Mouse (Mus musculus) mouse trophoblast stem cell (cell line): ENCODE measurements around the gene Hivep3.

ENCODE experiments used
- in situ Hi-C, 2 experiments: fragments of 300-500 bp; cut with MseI, MboI; formaldehyde crosslinking; loops; 2 replicates in 1 of 2; 3 replicates in 1 of 2; pipeline ENCODE4 v1.15.1; 2025

Hivep3 gene

GRCm38 (mm10) chr4:120011788-120012187, 278.2 kb downstream of the Hivep3 start:
- in situ Hi-C loops: no loop called here

DNA sequence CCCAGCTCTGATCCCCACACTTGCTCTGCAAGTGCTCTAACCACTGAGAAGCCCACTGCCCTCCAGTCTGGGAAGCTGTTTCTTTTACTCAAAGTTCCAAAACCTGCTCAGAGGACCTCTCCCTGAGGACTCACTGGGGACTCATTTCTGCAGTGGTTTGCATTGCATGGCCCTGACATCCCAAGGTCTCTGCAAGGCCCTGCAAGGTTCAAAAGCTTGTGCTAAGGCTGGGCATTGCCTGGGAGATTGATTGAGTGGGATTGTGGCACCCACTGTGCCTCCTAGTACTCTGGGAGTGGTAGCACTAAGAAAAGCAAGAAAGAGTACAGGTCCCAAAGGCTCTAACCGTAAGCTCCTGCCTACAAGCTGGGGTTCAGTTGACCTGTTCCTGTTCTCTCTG, 279.3 kb downstream of the Hivep3 start:
- in situ Hi-C loops: no loop called here

- in situ Hi-C loops: no loop called here
Observed at GRCm38 (mm10) chr4:120018426-120018825, 284.8 kb downstream of the Hivep3 start.

DNA sequence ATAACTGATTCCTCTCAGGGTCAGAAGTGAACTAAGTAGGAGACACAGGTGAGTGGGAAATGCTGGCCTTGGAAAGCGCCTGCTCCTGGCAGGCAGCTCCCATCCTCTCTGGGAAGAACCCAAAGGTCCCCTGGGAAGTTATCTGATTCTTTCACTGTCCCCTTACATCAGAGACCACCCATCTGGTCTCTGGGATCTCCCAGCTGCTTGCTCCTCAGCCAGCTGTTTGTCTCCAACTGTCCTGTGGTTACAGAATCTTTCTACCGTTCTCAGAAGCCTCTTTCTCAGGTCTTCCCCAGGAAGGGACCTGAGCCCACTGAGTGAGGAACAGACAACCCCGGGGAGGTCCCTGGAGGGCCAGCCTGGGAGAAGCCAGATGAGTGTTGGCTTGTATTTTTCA, 288.8 kb downstream of the Hivep3 start:
- in situ Hi-C loops: no loop called here

DNA sequence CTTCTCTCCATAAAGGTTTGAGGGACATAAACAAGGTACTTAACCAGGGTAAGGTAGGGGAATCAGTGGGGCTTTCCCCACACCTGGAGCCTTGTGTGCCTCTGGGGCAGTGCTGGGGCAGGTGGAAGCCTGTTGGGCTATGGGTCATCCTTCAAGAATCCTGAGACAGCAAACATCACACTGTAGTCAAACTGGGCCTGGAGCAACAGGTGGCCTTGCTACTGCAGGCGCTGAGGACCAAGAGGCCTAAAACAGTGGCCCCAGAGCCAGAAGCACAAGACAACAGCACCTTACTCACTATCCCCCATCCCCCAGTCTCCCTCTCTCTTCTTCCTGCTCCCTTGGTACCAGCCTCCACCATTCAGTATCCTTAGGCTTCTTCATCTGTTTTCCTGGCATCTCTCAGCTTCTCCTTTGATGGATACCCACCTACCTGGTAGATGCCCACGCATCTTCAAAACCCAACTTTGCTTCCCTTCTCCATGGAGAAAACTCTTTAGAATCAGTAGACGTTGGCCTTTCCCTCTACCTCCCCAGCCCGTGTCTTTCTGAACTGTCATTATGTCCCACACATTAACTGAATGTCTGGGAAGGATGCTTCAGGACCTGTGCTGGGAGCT, 289.7 kb downstream of the Hivep3 start:
- in situ Hi-C loops: no loop called here

DNA sequence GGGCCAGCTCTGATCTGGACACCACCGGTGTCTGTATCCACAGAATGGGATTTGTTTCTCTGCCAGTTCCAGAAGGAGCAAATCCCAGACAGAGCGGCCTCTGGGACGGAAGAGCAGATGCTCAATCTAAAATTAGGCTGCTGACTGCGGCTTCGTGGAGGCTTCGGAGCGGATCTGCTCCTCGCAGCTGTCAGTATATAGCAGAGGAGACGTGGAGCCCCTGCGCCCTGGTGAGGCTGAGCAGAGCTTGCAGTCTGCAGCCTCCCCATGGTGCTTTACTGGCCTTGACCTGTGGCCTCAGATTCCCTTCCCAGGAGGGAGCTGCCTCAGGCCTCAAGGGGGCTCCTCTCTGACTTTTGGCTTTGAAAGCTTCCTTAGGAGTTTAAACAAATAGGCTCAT, 290.5 kb downstream of the Hivep3 start:
- in situ Hi-C loops: no loop called here

- in situ Hi-C loops: no loop called here
Observed at GRCm38 (mm10) chr4:120027671-120028070, 294.1 kb downstream of the Hivep3 start.

- in situ Hi-C loops: no loop called here
Observed at GRCm38 (mm10) chr4:120029937-120030336, 296.4 kb downstream of the Hivep3 start.

DNA sequence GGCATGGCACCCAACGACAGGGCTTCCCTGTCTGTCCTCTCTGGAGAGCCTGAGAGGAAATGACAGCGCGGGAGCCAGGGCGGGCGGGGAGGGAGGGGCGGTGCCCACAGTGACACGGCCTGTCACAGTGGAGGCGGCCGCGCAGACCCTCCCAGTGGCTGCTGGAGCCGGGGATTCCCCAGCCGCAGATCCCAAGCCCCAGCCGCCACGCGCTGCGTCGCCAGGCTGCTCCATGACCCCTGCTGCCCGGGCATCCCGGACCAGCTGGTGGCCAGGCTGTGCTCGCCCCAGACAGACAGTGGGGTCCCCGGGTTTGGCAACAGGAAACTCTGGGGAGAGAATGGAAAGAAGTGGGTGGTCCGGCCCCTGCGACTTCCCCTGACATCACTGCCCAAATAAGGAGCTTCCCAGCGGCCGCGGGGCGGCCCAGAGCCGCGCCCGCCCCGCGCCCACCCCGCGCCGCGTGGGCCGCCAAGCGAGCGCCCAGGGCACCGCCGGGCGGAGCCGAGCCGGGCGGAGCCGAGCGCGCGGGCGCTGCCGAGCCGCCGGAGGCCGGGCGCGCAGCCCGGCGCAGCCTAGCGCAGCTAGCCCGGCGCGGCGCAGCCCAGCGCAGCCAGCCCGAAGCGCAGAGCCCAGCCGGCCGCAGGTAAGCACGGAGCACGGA, 298.9 kb downstream of the Hivep3 start:
- in situ Hi-C loops: no loop called here

DNA sequence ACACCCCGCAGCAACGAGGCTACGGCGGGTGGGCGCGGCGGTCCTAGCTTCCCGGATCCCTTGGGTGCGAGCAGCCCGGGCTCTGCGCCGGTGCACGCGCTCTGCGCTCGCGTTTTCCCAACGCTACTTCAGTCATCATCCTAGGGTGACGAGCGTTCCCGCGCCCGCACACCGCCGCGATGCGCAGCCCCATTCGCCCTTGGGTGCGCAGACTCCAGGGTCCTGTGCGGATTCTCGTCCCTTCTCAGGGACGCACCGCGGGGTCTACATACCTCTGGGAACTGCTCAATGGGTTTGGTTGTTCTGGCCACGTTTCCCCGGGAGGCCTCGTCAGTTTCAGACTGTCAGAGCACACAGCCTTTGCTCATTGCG, 299.4 kb downstream of the Hivep3 start:
- in situ Hi-C loops: no loop called here

- in situ Hi-C loops: no loop called here
Observed at GRCm38 (mm10) chr4:120036294-120036693, 302.7 kb downstream of the Hivep3 start.

GRCm38 (mm10) chr4:120037007-120037406, 303.4 kb downstream of the Hivep3 start:
- in situ Hi-C loops: no loop called here

DNA sequence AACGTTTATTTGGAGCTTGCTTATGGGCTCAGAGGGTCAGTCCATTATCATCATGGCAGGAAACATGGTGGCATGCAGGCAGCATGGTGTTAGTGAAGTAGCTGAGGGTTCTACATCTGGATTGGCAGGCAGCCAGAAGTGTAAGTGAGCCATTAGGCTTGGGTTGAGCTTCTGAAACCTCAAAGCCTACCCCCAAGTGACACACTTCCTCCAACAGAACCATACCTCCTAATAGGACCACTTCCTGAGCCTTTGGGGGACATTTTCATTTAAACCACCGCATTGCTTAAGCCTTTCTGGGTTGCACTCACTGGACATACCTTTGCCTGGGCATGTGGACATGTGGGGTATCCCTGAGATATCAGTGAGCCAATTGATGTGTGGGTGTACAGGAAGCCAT, 307.9 kb downstream of the Hivep3 start:
- in situ Hi-C loops: no loop called here

DNA sequence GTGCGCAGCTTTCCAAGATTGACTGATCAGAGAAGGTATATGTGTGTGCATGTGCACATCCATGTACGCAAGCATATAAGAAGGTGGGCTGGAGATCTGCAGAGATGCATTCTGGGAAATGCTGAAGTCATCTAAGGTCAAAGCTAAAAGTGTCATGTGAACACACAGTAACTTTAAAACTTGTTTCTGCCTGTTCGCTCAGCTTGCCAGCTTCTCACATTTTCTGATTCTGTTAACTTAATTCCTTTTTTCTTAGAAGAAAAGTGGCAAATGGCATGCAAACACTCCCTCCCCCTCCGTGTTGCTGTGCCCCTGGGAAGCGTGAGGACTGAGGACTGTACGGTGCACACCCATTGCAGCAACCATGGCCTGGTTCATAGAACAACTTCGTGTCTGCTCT, 308.9 kb downstream of the Hivep3 start:
- in situ Hi-C loops: no loop called here

- in situ Hi-C loops: no loop called here
Observed at GRCm38 (mm10) chr4:120044612-120045011, 311.0 kb downstream of the Hivep3 start.

GRCm38 (mm10) chr4:120045131-120045537, 311.6 kb downstream of the Hivep3 start:
- in situ Hi-C loops: no loop called here

- in situ Hi-C loops: no loop called here
Observed at GRCm38 (mm10) chr4:120045871-120046270, 312.3 kb downstream of the Hivep3 start.

GRCm38 (mm10) chr4:120047060-120047459, 313.5 kb downstream of the Hivep3 start:
- in situ Hi-C loops: no loop called here

GRCm38 (mm10) chr4:120048274-120048673, 314.7 kb downstream of the Hivep3 start:
- in situ Hi-C loops: no loop called here

GRCm38 (mm10) chr4:120049857-120050256, 316.3 kb downstream of the Hivep3 start:
- in situ Hi-C loops: no loop called here

- in situ Hi-C loops: no loop called here
Observed at GRCm38 (mm10) chr4:120052481-120052880, 318.9 kb downstream of the Hivep3 start.

DNA sequence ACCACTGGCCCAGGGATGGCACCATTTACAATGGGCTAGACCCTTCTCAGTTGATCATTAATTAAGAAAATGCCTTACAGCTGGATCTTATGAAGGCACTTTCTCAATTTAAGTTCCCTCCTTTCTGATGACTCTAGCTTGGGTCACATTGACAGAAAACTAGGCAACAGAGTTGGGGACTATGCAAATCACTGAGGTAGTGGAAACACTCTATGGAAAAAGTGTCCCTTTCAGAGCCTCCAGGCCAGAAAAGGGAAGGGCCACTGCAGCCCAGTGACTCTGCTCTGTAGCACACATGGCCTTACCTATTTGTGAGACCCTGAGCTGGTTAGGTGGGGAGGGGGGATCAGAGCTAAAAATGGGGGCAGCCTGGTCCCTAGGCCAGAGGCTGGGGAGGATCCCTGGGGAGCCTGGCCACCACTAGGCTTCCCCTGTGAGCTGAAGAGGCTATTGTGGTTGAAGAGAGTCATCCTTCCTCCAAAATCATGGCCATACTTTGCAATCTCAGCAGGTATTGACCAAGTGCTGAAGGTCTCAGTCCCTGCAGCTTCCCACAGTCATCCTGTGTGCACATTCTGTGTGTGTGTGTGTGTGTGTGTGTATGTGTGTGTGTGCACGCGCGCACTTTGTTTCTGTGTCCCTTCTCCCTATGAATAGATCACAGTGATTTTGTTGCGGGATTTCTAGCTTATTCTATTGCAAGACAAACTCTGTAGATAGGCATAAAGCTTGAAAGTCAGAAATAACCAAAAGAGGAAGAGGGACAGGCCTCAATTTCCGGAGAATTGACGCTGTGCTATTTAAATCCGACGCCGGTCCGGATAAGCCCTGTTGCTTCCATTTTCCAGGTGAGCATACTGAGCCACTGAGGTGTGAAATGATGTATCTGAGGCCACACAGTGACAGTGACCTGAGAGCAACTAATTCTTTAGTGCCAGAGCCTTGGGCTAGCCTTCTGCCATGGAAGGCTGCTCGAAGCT, 319.7 kb downstream of the Hivep3 start:
- in situ Hi-C loops: no loop called here
